Mouse (Mus musculus): ENCODE measurements around the gene Zbtb45. TPM values are rescaled to one million over a fixed set of nuclear protein-coding genes. Genes with fewer than 3 reads are reported as not detected.

Zbtb45 gene
- polyA plus RNA-seq, 1 experiment, result 8.2 TPM

DNA sequence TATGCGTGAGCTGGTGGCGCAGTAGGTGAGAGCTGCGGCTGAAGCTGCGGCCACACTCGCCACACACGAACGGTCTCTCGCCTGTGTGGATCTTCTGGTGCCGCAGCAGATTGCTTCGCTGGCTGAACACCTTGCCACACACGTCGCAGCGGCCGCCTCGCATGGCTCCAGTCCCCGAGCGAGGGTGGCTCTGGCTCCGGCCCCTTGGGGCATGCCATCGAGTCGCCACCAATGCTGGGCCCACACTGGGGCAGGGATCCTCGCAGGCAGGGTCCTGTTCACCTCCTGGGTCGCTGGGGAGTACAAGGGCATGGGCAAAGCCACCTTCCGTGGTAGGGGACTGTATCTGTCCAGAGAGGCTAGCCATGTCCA, 34.4 kb upstream of the Zbtb45 start:
- Histone ChIP-seq H3K36me3 (ENCODE audit: control insufficient read depth, insufficient read depth) (no peaks in the 10 kb centered on the region), H3K27me3 (ENCODE audit: control insufficient read depth, insufficient read depth, insufficient read length) (no peaks in the 10 kb centered on the region), H3ac (ENCODE audit: control insufficient read depth, insufficient read length) (no peak overlapping the region), H3K79me2 (ENCODE audit: control insufficient read depth, insufficient read depth) (no peaks in the 10 kb centered on the region), H3K4me2 (ENCODE audit: low read depth) (no peak overlapping the region), H3K4me3 (no peak overlapping the region)
- no peak for TF ChIP-seq SRF (IDR thresholded peaks at IDR 0.05; ENCODE audit: control insufficient read depth, insufficient read length, low read depth)
- no peak for TF ChIP-seq USF1 (IDR thresholded peaks at IDR 0.05; ENCODE audit: low read depth)
- TF ChIP-seq E2F4 (IDR thresholded peaks at IDR 0.05; ENCODE audit: insufficient read depth), result no peak
- TF ChIP-seq POLR2A (IDR thresholded peaks at IDR 0.05; ENCODE audit: insufficient read length, low read depth), result no peak
- no peak for TF ChIP-seq POLR2AphosphoS2 (IDR thresholded peaks at IDR 0.05; ENCODE audit: insufficient read length, low read depth)
- no peak for TF ChIP-seq MYOG (IDR thresholded peaks at IDR 0.05; ENCODE audit: control insufficient read depth in 1 of 3, insufficient read depth in 1 of 3, insufficient read length in 2 of 3, low read depth in 2 of 3)
- TF ChIP-seq TCF3 (IDR thresholded peaks at IDR 0.05; ENCODE audit: insufficient read length, low read depth), result no peak
- TF ChIP-seq CEBPB (IDR thresholded peaks at IDR 0.05; ENCODE audit: insufficient read depth, poor library complexity, severe bottlenecking), result no peak
- TF ChIP-seq REST (IDR thresholded peaks at IDR 0.05; ENCODE audit: insufficient read depth, insufficient read length), result no peak
- TF ChIP-seq MAX (IDR thresholded peaks at IDR 0.05; ENCODE audit: low read depth), result no peak
- TF ChIP-seq TCF12 (IDR thresholded peaks at IDR 0.05; ENCODE audit: insufficient read depth, poor library complexity, severe bottlenecking), result no peak

DNA sequence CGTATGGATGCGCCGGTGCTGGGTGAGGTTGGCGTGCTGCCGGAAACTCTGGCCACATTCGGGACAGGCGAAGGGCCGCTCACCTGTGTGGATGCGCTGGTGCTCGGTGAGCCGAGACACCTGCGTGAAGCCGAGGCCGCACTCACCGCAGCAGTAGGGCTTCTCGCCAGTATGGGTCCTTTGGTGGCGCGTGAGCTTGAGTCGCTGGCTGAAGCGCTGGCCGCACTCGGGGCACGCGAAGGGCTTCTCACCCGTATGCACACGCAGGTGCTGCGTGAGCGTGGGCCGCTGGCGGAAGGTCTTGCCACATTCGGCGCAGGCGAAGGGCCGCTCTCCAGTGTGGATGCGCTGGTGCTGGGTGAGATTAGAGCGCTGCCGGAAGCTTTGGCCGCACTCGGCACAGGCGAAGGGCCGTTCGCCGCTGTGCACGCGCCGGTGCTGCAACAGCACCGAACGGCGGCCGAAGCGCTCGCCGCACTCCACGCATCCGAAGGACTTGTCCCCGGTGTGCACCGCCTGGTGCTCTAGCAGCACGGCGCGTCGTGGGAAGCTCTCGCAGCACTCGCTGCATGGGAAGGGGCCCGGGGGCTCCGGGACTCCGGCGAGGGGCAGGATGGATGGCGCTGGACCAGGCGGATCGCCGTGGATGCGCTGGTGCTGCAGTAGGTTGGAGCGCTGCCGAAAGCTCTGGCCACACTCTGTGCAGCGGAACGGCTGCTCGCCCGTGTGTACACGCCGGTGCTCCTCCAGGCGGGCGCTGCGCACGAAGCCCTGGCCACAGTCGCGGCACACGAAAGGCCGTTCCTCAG, 33.8 kb upstream of the Zbtb45 start:
- TF ChIP-seq POLR2AphosphoS2 (IDR thresholded peaks at IDR 0.05; ENCODE audit: insufficient read length, low read depth) (peak; percentile 44), REST (IDR thresholded peaks at IDR 0.05; ENCODE audit: insufficient read depth, insufficient read length) (no peak)
- Histone ChIP-seq H3K36me3 (ENCODE audit: control insufficient read depth, insufficient read depth) (no peaks in the 10 kb centered on the region), H3ac (ENCODE audit: control insufficient read depth, insufficient read length) (no peak overlapping the region), H3K4me2 (ENCODE audit: low read depth) (no peak overlapping the region), H3K79me2 (ENCODE audit: control insufficient read depth, insufficient read depth) (no peaks in the 10 kb centered on the region), H3K27me3 (ENCODE audit: control insufficient read depth, insufficient read depth, insufficient read length) (no peaks in the 10 kb centered on the region), H3K4me3 (no peak overlapping the region)

DNA sequence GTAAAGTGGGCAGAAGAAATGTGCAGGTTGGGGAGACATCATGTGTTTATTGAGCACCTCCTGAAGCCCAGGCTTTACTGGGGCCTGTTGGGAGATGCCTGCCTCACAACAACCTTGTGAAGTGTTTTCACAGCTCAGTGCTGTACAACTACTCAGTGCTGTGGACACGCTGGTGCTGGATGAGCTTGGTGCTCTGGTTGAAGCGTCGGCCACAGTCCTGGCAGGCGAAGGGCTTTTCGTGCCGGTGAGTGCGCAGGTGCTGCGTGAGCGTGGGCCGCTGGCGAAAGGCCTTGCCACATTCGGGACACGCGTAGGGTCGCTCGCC, 33.2 kb upstream of the Zbtb45 start:
- Histone ChIP-seq H3K36me3 (ENCODE audit: control insufficient read depth, insufficient read depth) (no peaks in the 10 kb centered on the region), H3ac (ENCODE audit: control insufficient read depth, insufficient read length) (no peak overlapping the region), H3K4me3 (no peak overlapping the region), H3K79me2 (ENCODE audit: control insufficient read depth, insufficient read depth) (no peaks in the 10 kb centered on the region), H3K27me3 (ENCODE audit: control insufficient read depth, insufficient read depth, insufficient read length) (no peaks in the 10 kb centered on the region), H3K4me2 (ENCODE audit: low read depth) (no peak overlapping the region)
- TF ChIP-seq E2F4 (IDR thresholded peaks at IDR 0.05; ENCODE audit: insufficient read depth) (no peak), POLR2AphosphoS2 (IDR thresholded peaks at IDR 0.05; ENCODE audit: insufficient read length, low read depth) (peak; percentile 56)

GRCm38 (mm10) chr7:13042511-13042910, 32.7 kb upstream of the Zbtb45 start:
- Histone ChIP-seq H3K27me3 (ENCODE audit: control insufficient read depth, insufficient read depth, insufficient read length) (no peaks in the 10 kb centered on the region), H3ac (ENCODE audit: control insufficient read depth, insufficient read length) (no peak overlapping the region), H3K36me3 (ENCODE audit: control insufficient read depth, insufficient read depth) (no peaks in the 10 kb centered on the region), H3K4me2 (ENCODE audit: low read depth) (no peak overlapping the region), H3K4me3 (no peak overlapping the region), H3K79me2 (ENCODE audit: control insufficient read depth, insufficient read depth) (peaks cover under 1% of the 10 kb centered on the region)
- TF ChIP-seq SRF (IDR thresholded peaks at IDR 0.05; ENCODE audit: control insufficient read depth, insufficient read length, low read depth), result no peak
- TF ChIP-seq MYOD1 (IDR thresholded peaks at IDR 0.05; ENCODE audit: control insufficient read depth in 1 of 3, insufficient read length in 2 of 3, low read depth in 2 of 3), result no peak
- no peak for TF ChIP-seq TCF12 (IDR thresholded peaks at IDR 0.05; ENCODE audit: insufficient read depth, poor library complexity, severe bottlenecking)
- TF ChIP-seq POLR2A (IDR thresholded peaks at IDR 0.05; ENCODE audit: insufficient read length, low read depth), result no peak

GRCm38 (mm10) chr7:13041256-13041655, 31.4 kb upstream of the Zbtb45 start:
- no peaks in the 10 kb centered on the region for H3K27me3 ChIP-seq (ENCODE audit: control insufficient read depth, insufficient read depth, insufficient read length)
- peaks cover under 1% of the 10 kb centered on the region for H3K36me3 ChIP-seq (ENCODE audit: control insufficient read depth, insufficient read depth)
- peaks cover 13% of the 10 kb centered on the region for H3K79me2 ChIP-seq (ENCODE audit: control insufficient read depth, insufficient read depth)
- H3ac ChIP-seq (ENCODE audit: control insufficient read depth, insufficient read length), result no peak overlapping the region
- no peak overlapping the region for H3K4me2 ChIP-seq (ENCODE audit: low read depth)
- TF ChIP-seq CEBPB (IDR thresholded peaks at IDR 0.05; ENCODE audit: insufficient read depth, poor library complexity, severe bottlenecking), result no peak
- no peak for TF ChIP-seq MYOG (IDR thresholded peaks at IDR 0.05; ENCODE audit: control insufficient read depth in 1 of 3, insufficient read depth in 1 of 3, insufficient read length in 2 of 3, low read depth in 2 of 3)
- no peak for TF ChIP-seq POLR2A (IDR thresholded peaks at IDR 0.05; ENCODE audit: insufficient read length, low read depth)
- no peak for TF ChIP-seq TCF3 (IDR thresholded peaks at IDR 0.05; ENCODE audit: insufficient read length, low read depth)
- TF ChIP-seq REST (IDR thresholded peaks at IDR 0.05; ENCODE audit: insufficient read depth, insufficient read length), result no peak
- H3K4me3 ChIP-seq, result no peak overlapping the region

DNA sequence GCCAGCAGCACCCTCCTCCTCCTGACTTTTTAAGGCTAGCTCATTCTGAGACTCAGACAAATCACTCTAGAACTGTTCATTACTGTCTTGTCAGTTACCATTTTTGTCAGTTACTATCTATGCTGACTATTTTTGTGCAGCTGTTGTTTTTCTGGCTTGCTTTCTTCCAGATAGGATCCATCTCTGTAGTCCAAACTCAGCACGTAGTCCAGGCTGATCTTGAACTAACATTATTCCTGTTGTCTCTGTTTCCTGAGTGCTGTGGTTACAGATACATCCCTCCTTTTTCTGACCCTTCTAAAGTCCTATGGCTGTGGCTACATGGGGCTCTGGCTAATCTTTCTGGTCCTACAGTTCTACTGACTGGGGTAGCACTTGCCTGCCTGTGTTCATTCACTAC, 29.3 kb upstream of the Zbtb45 start:
- peaks cover 8% of the 10 kb centered on the region for H3K36me3 ChIP-seq (ENCODE audit: control insufficient read depth, insufficient read depth)
- TF ChIP-seq MYOD1 (IDR thresholded peaks at IDR 0.05; ENCODE audit: control insufficient read depth in 1 of 3, insufficient read length in 2 of 3, low read depth in 2 of 3) (no peak), MYOG (IDR thresholded peaks at IDR 0.05; ENCODE audit: control insufficient read depth in 1 of 3, insufficient read depth in 1 of 3, insufficient read length in 2 of 3, low read depth in 2 of 3) (peak in 1 of 3 experiments; percentile 2)

More for the DNA sequence above, 29.3 kb upstream of the Zbtb45 start:
- H3K79me2 ChIP-seq (ENCODE audit: control insufficient read depth, insufficient read depth), result peaks cover 21% of the 10 kb centered on the region
- peak overlapping the region; percentile 90 for H3K4me3 ChIP-seq
- H3K4me2 ChIP-seq (ENCODE audit: low read depth), result peak overlapping the region; percentile 92
- no peaks in the 10 kb centered on the region for H3K27me3 ChIP-seq (ENCODE audit: control insufficient read depth, insufficient read depth, insufficient read length)
- H3ac ChIP-seq (ENCODE audit: control insufficient read depth, insufficient read length), result peak overlapping the region; percentile 93
